Mouse (Mus musculus) ES-E14 (cell line): ENCODE results near the gene AI837181.

Experiments
- CHD2 ChIP-seq: IDR thresholded peaks from 2 replicates; pipeline ENCODE4 v1.6.1; 2014; ENCODE audit warnings: mild to moderate bottlenecking, low read depth, low read length, inconsistent platforms
- HCFC1 ChIP-seq: IDR thresholded peaks from 2 replicates; pipeline ENCODE4 v1.6.1; 2012; ENCODE audit warnings: low read length, inconsistent platforms, borderline replicate concordance; ENCODE audit not compliant: insufficient read depth
- ZNF384 ChIP-seq: IDR thresholded peaks from 2 replicates; pipeline ENCODE4 v1.6.1; 2012; ENCODE audit warnings: low read depth, low read length, inconsistent platforms

DNA sequence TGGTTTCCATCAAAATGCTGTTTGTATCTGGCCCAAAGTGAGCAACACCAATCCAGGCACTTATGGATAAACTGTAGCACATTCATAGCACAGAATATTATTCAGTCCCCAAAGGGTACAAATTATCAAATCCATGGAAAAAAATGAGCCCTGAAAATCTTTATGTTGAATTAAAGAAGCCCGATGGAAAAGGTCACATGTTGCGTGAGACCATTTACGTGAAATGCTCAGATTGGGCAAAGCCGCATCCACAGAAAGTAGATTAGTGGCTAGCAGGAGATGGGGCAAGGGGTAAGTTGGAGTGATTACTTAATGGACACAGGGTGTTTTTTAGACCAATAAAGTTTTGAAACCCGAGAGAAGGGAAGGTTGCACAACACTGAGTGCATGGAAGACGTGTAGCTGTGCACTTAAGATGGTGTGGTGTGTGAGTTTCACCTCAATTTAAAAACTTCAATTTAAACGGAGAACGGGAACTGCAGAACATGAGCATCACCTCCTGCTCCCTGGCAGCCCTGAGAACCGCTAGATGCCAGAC, 19.5 kb downstream of the AI837181 start:
- TF ChIP-seq HCFC1 (no peak), CHD2 (no peak), ZNF384 (no peak)
